Mouse (Mus musculus): ENCODE data around the gene Acat2. TPM values are rescaled to one million over a fixed set of nuclear protein-coding genes. Genes with fewer than 3 reads are reported as not detected.
"Not testable (repeated sequence)": the region's sequence is repeated elsewhere in the genome, so short reads cannot be mapped to it uniquely, and the experiment has no call there.

The Acat2 gene
- polyA plus RNA-seq, 1 experiment from 2014 or later: 98.2 TPM

- Histone ChIP-seq H3K27me3 (ENCODE audit: insufficient read depth, low read length) (no peaks in the 10 kb centered on the region), H3K4me2 (no peak overlapping the region), H3K36me3 (ENCODE audit: insufficient read depth) (peaks cover 13% of the 10 kb centered on the region), H3K9me3 (ENCODE audit: low read depth, low read length) (no peaks in the 10 kb centered on the region), H3K27ac (ENCODE audit: low read depth) (no peak overlapping the region), H3K9ac (no peak overlapping the region), H3K4me3 (ENCODE audit: low read depth, low read length) (no peak overlapping the region), H3K4me1 (ENCODE audit: insufficient read depth) (no peaks in the 10 kb centered on the region)
- ATAC-seq (ENCODE audit: insufficient read depth) (no peak), DNase-seq (no peak)
- WGBS: 76% methylated on average over 4 of the region's 4 CpGs
- no peak for TF ChIP-seq CTCF (IDR thresholded peaks at IDR 0.05; ENCODE audit: low read depth)
Measured at GRCm38 (mm10) chr17:12905810-12906209, 54.7 kb downstream of the Acat2 start.

GRCm38 (mm10) chr17:12904349-12904748, 56.2 kb downstream of the Acat2 start:
- no peaks in the 10 kb centered on the region for H3K27me3 ChIP-seq (ENCODE audit: insufficient read depth, low read length)
- H3K4me3 ChIP-seq (ENCODE audit: low read depth, low read length): no peak overlapping the region
- H3K9me3 ChIP-seq (ENCODE audit: low read depth, low read length): no peaks in the 10 kb centered on the region
- DNase-seq (no peak), ATAC-seq (ENCODE audit: insufficient read depth) (no peak)
- H3K36me3 ChIP-seq (ENCODE audit: insufficient read depth): 0 out of 2 replicates have a peak, but pooled peaks cover 10% of the 10 kb centered on the region
- TF ChIP-seq CTCF (IDR thresholded peaks at IDR 0.05; ENCODE audit: low read depth): no peak
- H3K4me1 ChIP-seq (ENCODE audit: insufficient read depth): no peaks in the 10 kb centered on the region
- H3K4me2 ChIP-seq: no peak overlapping the region
- no peak overlapping the region for H3K9ac ChIP-seq
- H3K27ac ChIP-seq (ENCODE audit: low read depth): no peak overlapping the region
- 88% methylated on average over 1 of the region's 1 CpGs for WGBS

GRCm38 (mm10) chr17:12903372-12904333, 56.9 kb downstream of the Acat2 start:
- TF ChIP-seq CTCF (IDR thresholded peaks at IDR 0.05; ENCODE audit: low read depth): no peak
- Histone ChIP-seq H3K4me3 (ENCODE audit: low read depth, low read length) (no peak overlapping the region), H3K4me2 (no peak overlapping the region), H3K9ac (no peak overlapping the region), H3K9me3 (ENCODE audit: low read depth, low read length) (no peaks in the 10 kb centered on the region), H3K36me3 (ENCODE audit: insufficient read depth) (0 out of 2 replicates have a peak, but pooled peaks cover 10% of the 10 kb centered on the region), H3K27ac (ENCODE audit: low read depth) (peak overlapping the region; percentile 61), H3K27me3 (ENCODE audit: insufficient read depth, low read length) (no peaks in the 10 kb centered on the region), H3K4me1 (ENCODE audit: insufficient read depth) (no peaks in the 10 kb centered on the region)
- 49% methylated on average over 11 of the region's 12 CpGs for WGBS
- ATAC-seq (ENCODE audit: insufficient read depth): peak; percentile 57
- peak; percentile 47 for DNase-seq

- Histone ChIP-seq H3K9ac (no peak overlapping the region), H3K4me2 (no peak overlapping the region), H3K27me3 (ENCODE audit: insufficient read depth, low read length) (no peaks in the 10 kb centered on the region), H3K9me3 (ENCODE audit: low read depth, low read length) (no peaks in the 10 kb centered on the region), H3K27ac (ENCODE audit: low read depth) (0 out of 2 replicates have a peak overlapping the region, but pooled peaks have one; percentile 6), H3K36me3 (ENCODE audit: insufficient read depth) (0 out of 2 replicates have a peak, but pooled peaks cover 10% of the 10 kb centered on the region), H3K4me3 (ENCODE audit: low read depth, low read length) (no peak overlapping the region), H3K4me1 (ENCODE audit: insufficient read depth) (no peaks in the 10 kb centered on the region)
- 89% methylated on average over 6 of the region's 6 CpGs for WGBS
- ATAC-seq (ENCODE audit: insufficient read depth): no peak
- no peak for TF ChIP-seq CTCF (IDR thresholded peaks at IDR 0.05; ENCODE audit: low read depth)
- no peak for DNase-seq
Measured at GRCm38 (mm10) chr17:12902291-12902690, 58.3 kb downstream of the Acat2 start.

- not testable (repeated sequence) for H3K9me3 ChIP-seq (ENCODE audit: low read depth, low read length); H3K36me3 ChIP-seq (ENCODE audit: insufficient read depth); H3K9ac ChIP-seq; H3K4me3 ChIP-seq (ENCODE audit: low read depth, low read length); H3K4me1 ChIP-seq (ENCODE audit: insufficient read depth); H3K4me2 ChIP-seq; ATAC-seq (ENCODE audit: insufficient read depth); H3K27me3 ChIP-seq (ENCODE audit: insufficient read depth, low read length)
- WGBS: 35% methylated on average over 2 of the region's 2 CpGs
- DNase-seq: peak; percentile 13
- H3K27ac ChIP-seq (ENCODE audit: low read depth): peak overlapping the region; percentile 50; the same call in 1 of the 2 replicates
Measured at GRCm38 (mm10) chr17:12898607-12899006, 61.9 kb downstream of the Acat2 start.

GRCm38 (mm10) chr17:12897674-12898073, 62.9 kb downstream of the Acat2 start:
- H3K4me2 ChIP-seq: no peak overlapping the region
- H3K9ac ChIP-seq: no peak overlapping the region
- H3K4me3 ChIP-seq (ENCODE audit: low read depth, low read length): no peak overlapping the region
- no peak overlapping the region; the same call in 1 of the 2 replicates for H3K27ac ChIP-seq (ENCODE audit: low read depth)
- ATAC-seq (ENCODE audit: insufficient read depth) (no peak), DNase-seq (no peak)
- 89% methylated on average over 5 of the region's 5 CpGs for WGBS
- no peaks in the 10 kb centered on the region for H3K9me3 ChIP-seq (ENCODE audit: low read depth, low read length)
- H3K4me1 ChIP-seq (ENCODE audit: insufficient read depth): no peaks in the 10 kb centered on the region
- no peak for TF ChIP-seq CTCF (IDR thresholded peaks at IDR 0.05; ENCODE audit: low read depth)
- H3K36me3 ChIP-seq (ENCODE audit: insufficient read depth): 0 out of 2 replicates have a peak, but pooled peaks cover 4% of the 10 kb centered on the region
- H3K27me3 ChIP-seq (ENCODE audit: insufficient read depth, low read length): no peaks in the 10 kb centered on the region

Other genes with a start within 250 kb of the Acat2 start
- gene Igf2r, start 191.1 kb downstream of the Acat2 start, polyA plus RNA-seq (2014; fragmentation: Nextera tagmentation; extraction: Ambion mirVana): 86.6 and 87.0 TPM in 2 replicates
- 0.67 and 0.97 TPM in 2 replicates for gene Mas1, start 92.6 kb downstream of the Acat2 start, polyA plus RNA-seq (2014; fragmentation: Nextera tagmentation; extraction: Ambion mirVana)
- gene Mrgprh, start 84.7 kb downstream of the Acat2 start, polyA plus RNA-seq (2014; fragmentation: Nextera tagmentation; extraction: Ambion mirVana): 0.09 TPM in 1 of 2 replicates, not detected in the other
- gene Pnldc1, start 50.5 kb downstream of the Acat2 start, polyA plus RNA-seq (2014; fragmentation: Nextera tagmentation; extraction: Ambion mirVana): 1.4 and 2.0 TPM in 2 replicates
- gene Tcp1, start 45.0 kb downstream of the Acat2 start, polyA plus RNA-seq (2014; fragmentation: Nextera tagmentation; extraction: Ambion mirVana): 469 and 508 TPM in 2 replicates
- 150 and 151 TPM in 2 replicates for gene Mrpl18, start 44.4 kb downstream of the Acat2 start, polyA plus RNA-seq (2014; fragmentation: Nextera tagmentation; extraction: Ambion mirVana)
- 0.67 and 0.69 TPM in 2 replicates for gene Acat3, start 20.1 kb downstream of the Acat2 start, polyA plus RNA-seq (2014; fragmentation: Nextera tagmentation; extraction: Ambion mirVana)
- gene Wtap, start 33.4 kb upstream of the Acat2 start, polyA plus RNA-seq (2014; fragmentation: Nextera tagmentation; extraction: Ambion mirVana): 136 TPM in 2 replicates
- gene Sod2, start 46.1 kb upstream of the Acat2 start, polyA plus RNA-seq (2014; fragmentation: Nextera tagmentation; extraction: Ambion mirVana): 100 and 106 TPM in 2 replicates
- not detected in 2 replicates for gene Gpr31b, start 91.5 kb upstream of the Acat2 start, polyA plus RNA-seq (2014; fragmentation: Nextera tagmentation; extraction: Ambion mirVana)
- gene Tcp10b, start 100.4 kb upstream of the Acat2 start, polyA plus RNA-seq (2014; fragmentation: Nextera tagmentation; extraction: Ambion mirVana): not detected in 2 replicates
- gene Unc93a, start 171.1 kb upstream of the Acat2 start, polyA plus RNA-seq (2014; fragmentation: Nextera tagmentation; extraction: Ambion mirVana): not detected in 2 replicates